Mouse (Mus musculus): ENCODE measurements around the gene Ankrd11. TPM values are rescaled to one million over a fixed set of nuclear protein-coding genes. Genes with fewer than 3 reads are reported as not detected.

The Ankrd11 gene
- polyA plus RNA-seq, 1 experiment from 2014 or later: 59.6 TPM

DNA sequence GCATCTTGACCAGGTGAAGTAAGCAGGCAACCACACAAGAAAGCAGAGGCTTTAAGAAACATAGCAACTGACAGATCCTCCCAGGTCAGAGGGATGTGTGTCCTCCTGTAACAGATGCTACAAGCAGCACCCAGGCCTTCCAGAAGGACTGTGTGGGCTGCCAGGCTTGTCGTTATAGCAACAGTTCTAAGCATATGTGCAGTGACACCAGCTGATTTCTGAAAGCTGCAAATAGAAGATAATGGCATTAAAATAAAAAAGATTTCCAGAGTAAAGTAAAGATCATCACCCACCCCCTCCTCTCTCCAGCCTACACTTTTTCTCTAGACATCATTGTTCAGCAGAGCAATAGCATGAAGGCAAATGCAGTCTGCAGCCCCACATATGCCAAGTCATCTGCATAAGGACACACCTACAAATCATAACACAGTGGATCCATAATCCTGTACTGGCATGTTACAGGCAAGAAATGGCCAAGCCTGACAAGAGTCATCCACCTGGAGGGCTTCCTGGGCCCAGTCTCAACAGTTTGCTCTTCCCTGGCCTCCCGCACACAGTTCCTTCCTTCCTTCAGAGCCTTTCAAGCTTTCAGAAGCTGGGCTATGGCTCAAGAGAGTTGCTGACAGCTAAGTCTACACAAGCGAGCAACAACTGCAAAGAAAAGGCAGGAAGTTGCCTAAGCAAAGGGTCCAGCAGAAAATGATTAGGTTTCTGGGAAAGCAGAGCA lies 110.1 kb downstream of the Ankrd11 start:
- Histone ChIP-seq H3K9ac (no peak overlapping the region), H3K4me1 (peaks cover 22% of the 10 kb centered on the region), H3K36me3 (0 out of 2 replicates have a peak, but pooled peaks cover 3% of the 10 kb centered on the region), H3K9me3 (no peaks in the 10 kb centered on the region), H3K4me2 (no peak overlapping the region), H3K27ac (no peak overlapping the region), H3K4me3 (no peak overlapping the region), H3K27me3 (no peaks in the 10 kb centered on the region)
- ATAC-seq (ENCODE audit: borderline replicate concordance, extremely low read depth, low FRiP score, low TSS enrichment): no peak
- WGBS: 58% methylated on average over 3 of the region's 3 CpGs

GRCm38 (mm10) chr8:122928631-122929224 lies 113.3 kb downstream of the Ankrd11 start:
- no peak overlapping the region for H3K4me3 ChIP-seq
- H3K4me1 ChIP-seq: peaks cover 13% of the 10 kb centered on the region; the same call in 1 of the 2 replicates
- no peak for ATAC-seq (ENCODE audit: borderline replicate concordance, extremely low read depth, low FRiP score, low TSS enrichment)
- 0 out of 2 replicates have a peak, but pooled peaks cover 3% of the 10 kb centered on the region for H3K36me3 ChIP-seq
- no peak overlapping the region for H3K27ac ChIP-seq
- H3K9ac ChIP-seq: no peak overlapping the region
- no peak overlapping the region for H3K4me2 ChIP-seq
- H3K9me3 ChIP-seq: no peaks in the 10 kb centered on the region
- H3K27me3 ChIP-seq: no peaks in the 10 kb centered on the region
- 86% methylated on average over 7 of the region's 7 CpGs for WGBS

GRCm38 (mm10) chr8:122927841-122928240 lies 114.2 kb downstream of the Ankrd11 start:
- ATAC-seq (ENCODE audit: borderline replicate concordance, extremely low read depth, low FRiP score, low TSS enrichment): no peak
- peaks cover 13% of the 10 kb centered on the region; the same call in 1 of the 2 replicates for H3K4me1 ChIP-seq
- 0 out of 2 replicates have a peak, but pooled peaks cover 3% of the 10 kb centered on the region for H3K36me3 ChIP-seq
- no peak overlapping the region for H3K9ac ChIP-seq
- 67% methylated on average over 3 of the region's 3 CpGs for WGBS
- H3K9me3 ChIP-seq: no peaks in the 10 kb centered on the region
- no peaks in the 10 kb centered on the region for H3K27me3 ChIP-seq
- no peak overlapping the region for H3K4me3 ChIP-seq
- no peak overlapping the region for H3K27ac ChIP-seq
- no peak overlapping the region for H3K4me2 ChIP-seq

GRCm38 (mm10) chr8:122926782-122927181 lies 115.3 kb downstream of the Ankrd11 start:
- Histone ChIP-seq H3K4me1 (peaks cover 6% of the 10 kb centered on the region; the same call in 1 of the 2 replicates), H3K36me3 (0 out of 2 replicates have a peak, but pooled peaks cover 3% of the 10 kb centered on the region), H3K27me3 (no peaks in the 10 kb centered on the region), H3K4me2 (no peak overlapping the region), H3K27ac (no peak overlapping the region), H3K9ac (no peak overlapping the region), H3K4me3 (no peak overlapping the region), H3K9me3 (no peaks in the 10 kb centered on the region)
- 67% methylated on average over 7 of the region's 7 CpGs for WGBS
- ATAC-seq (ENCODE audit: borderline replicate concordance, extremely low read depth, low FRiP score, low TSS enrichment): no peak

GRCm38 (mm10) chr8:122925939-122926722 lies 115.9 kb downstream of the Ankrd11 start:
- 82% methylated on average over 8 of the region's 8 CpGs for WGBS
- no peak for ATAC-seq (ENCODE audit: borderline replicate concordance, extremely low read depth, low FRiP score, low TSS enrichment)
- Histone ChIP-seq H3K9me3 (no peaks in the 10 kb centered on the region), H3K27ac (no peak overlapping the region), H3K4me3 (no peak overlapping the region), H3K27me3 (no peaks in the 10 kb centered on the region), H3K36me3 (0 out of 2 replicates have a peak, but pooled peaks cover 3% of the 10 kb centered on the region), H3K4me1 (peaks cover 6% of the 10 kb centered on the region; the same call in 1 of the 2 replicates), H3K9ac (no peak overlapping the region), H3K4me2 (no peak overlapping the region)

DNA sequence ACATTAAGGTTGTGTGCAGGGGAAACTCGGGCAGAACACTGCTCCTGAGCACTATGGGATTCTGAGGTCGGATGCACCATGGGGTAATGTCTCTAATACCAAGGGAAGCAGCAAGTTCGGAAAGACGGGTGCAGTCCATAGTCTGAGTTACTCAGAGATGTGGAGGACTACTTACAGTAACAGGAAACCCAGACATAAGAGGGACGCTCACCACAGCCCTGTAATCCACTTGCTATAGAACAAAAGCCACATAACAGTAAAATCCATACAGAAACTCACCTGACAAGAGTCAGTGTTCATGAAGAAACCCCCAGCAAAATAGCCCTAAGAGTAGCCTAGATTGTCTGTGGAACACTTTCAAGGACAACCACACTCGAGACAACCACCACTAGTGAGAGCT lies 118.0 kb downstream of the Ankrd11 start:
- Histone ChIP-seq H3K9me3 (no peaks in the 10 kb centered on the region), H3K27me3 (no peaks in the 10 kb centered on the region), H3K9ac (no peak overlapping the region), H3K4me1 (peaks cover 6% of the 10 kb centered on the region; the same call in 1 of the 2 replicates), H3K4me2 (no peak overlapping the region), H3K27ac (no peak overlapping the region), H3K4me3 (no peak overlapping the region), H3K36me3 (0 out of 2 replicates have a peak, but pooled peaks cover 3% of the 10 kb centered on the region)
- 74% methylated on average over 6 of the region's 6 CpGs for WGBS
- no peak for ATAC-seq (ENCODE audit: borderline replicate concordance, extremely low read depth, low FRiP score, low TSS enrichment)

GRCm38 (mm10) chr8:122923431-122924090 lies 118.5 kb downstream of the Ankrd11 start:
- ATAC-seq (ENCODE audit: borderline replicate concordance, extremely low read depth, low FRiP score, low TSS enrichment): no peak
- H3K36me3 ChIP-seq: 0 out of 2 replicates have a peak, but pooled peaks cover 3% of the 10 kb centered on the region
- WGBS: 52% methylated on average over 7 of the region's 7 CpGs
- no peak overlapping the region for H3K27ac ChIP-seq
- H3K9me3 ChIP-seq: no peaks in the 10 kb centered on the region
- no peak overlapping the region for H3K4me3 ChIP-seq
- no peak overlapping the region for H3K9ac ChIP-seq
- no peak overlapping the region for H3K4me2 ChIP-seq
- H3K27me3 ChIP-seq: no peaks in the 10 kb centered on the region
- peaks cover 10% of the 10 kb centered on the region for H3K4me1 ChIP-seq

GRCm38 (mm10) chr8:122922945-122923344 lies 119.1 kb downstream of the Ankrd11 start:
- Histone ChIP-seq H3K36me3 (0 out of 2 replicates have a peak, but pooled peaks cover 3% of the 10 kb centered on the region), H3K9ac (no peak overlapping the region), H3K9me3 (no peaks in the 10 kb centered on the region), H3K4me3 (no peak overlapping the region), H3K27me3 (no peaks in the 10 kb centered on the region), H3K27ac (no peak overlapping the region), H3K4me1 (peaks cover 16% of the 10 kb centered on the region), H3K4me2 (no peak overlapping the region)
- 70% methylated on average over 3 of the region's 3 CpGs for WGBS
- no peak for ATAC-seq (ENCODE audit: borderline replicate concordance, extremely low read depth, low FRiP score, low TSS enrichment)

GRCm38 (mm10) chr8:122920890-122921289 lies 121.2 kb downstream of the Ankrd11 start:
- H3K4me1 ChIP-seq: peaks cover 20% of the 10 kb centered on the region
- no peak for ATAC-seq (ENCODE audit: borderline replicate concordance, extremely low read depth, low FRiP score, low TSS enrichment)
- WGBS: 77% methylated on average over 7 of the region's 7 CpGs

GRCm38 (mm10) chr8:122918438-122919107 lies 123.5 kb downstream of the Ankrd11 start:
- ATAC-seq (ENCODE audit: borderline replicate concordance, extremely low read depth, low FRiP score, low TSS enrichment): no peak

More at GRCm38 (mm10) chr8:122920890-122921289, 121.2 kb downstream of the Ankrd11 start:
- no peak overlapping the region for H3K27ac ChIP-seq
- no peak overlapping the region for H3K9ac ChIP-seq
- no peaks in the 10 kb centered on the region for H3K36me3 ChIP-seq
- H3K4me2 ChIP-seq: no peak overlapping the region
- H3K9me3 ChIP-seq: no peaks in the 10 kb centered on the region
- no peaks in the 10 kb centered on the region for H3K27me3 ChIP-seq
- H3K4me3 ChIP-seq: no peak overlapping the region

More at GRCm38 (mm10) chr8:122918438-122919107, 123.5 kb downstream of the Ankrd11 start:
- H3K36me3 ChIP-seq: peaks cover 14% of the 10 kb centered on the region
- 69% methylated on average over 7 of the region's 7 CpGs for WGBS
- no peaks in the 10 kb centered on the region for H3K27me3 ChIP-seq
- no peak overlapping the region for H3K4me2 ChIP-seq
- peaks cover 18% of the 10 kb centered on the region for H3K4me1 ChIP-seq
- H3K9ac ChIP-seq: no peak overlapping the region
- no peaks in the 10 kb centered on the region for H3K9me3 ChIP-seq
- no peak overlapping the region for H3K4me3 ChIP-seq
- H3K27ac ChIP-seq: no peak overlapping the region

Data from lung, embryonic 15.5 days (tissue).